Mouse (Mus musculus): ENCODE data around the gene Lman2l.

Lman2l gene

DNA sequence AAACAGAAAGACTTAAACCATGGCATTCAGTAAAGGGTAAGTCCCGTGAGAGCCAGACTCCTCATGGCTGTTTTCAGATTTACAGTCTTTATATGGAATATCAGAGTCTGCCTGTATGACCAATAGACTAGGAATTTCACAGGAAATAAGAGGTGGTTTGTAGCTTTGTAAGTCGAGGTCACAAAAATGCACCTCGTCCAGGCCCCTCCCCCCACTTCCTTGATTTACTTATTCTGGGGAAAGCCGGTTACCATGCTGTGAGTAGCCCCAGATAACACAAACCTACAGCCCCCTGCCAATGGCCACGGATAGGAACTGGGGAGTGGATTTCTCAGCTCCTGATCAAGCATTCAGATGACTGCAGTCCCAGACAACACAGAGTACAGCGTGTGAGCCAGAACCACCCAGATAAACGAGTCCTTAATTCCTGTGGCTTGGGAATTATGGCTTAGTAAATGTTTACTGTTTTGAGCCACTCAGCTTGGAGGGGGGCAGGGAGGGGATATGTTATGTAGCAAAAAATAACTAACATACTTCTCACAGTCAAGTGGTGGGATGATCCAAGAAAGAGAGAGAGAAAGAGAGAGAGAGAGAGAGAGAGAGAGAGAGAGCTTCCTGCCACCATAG is 12.4 kb upstream of the Lman2l start:
- no peak for DNase-seq

DNA sequence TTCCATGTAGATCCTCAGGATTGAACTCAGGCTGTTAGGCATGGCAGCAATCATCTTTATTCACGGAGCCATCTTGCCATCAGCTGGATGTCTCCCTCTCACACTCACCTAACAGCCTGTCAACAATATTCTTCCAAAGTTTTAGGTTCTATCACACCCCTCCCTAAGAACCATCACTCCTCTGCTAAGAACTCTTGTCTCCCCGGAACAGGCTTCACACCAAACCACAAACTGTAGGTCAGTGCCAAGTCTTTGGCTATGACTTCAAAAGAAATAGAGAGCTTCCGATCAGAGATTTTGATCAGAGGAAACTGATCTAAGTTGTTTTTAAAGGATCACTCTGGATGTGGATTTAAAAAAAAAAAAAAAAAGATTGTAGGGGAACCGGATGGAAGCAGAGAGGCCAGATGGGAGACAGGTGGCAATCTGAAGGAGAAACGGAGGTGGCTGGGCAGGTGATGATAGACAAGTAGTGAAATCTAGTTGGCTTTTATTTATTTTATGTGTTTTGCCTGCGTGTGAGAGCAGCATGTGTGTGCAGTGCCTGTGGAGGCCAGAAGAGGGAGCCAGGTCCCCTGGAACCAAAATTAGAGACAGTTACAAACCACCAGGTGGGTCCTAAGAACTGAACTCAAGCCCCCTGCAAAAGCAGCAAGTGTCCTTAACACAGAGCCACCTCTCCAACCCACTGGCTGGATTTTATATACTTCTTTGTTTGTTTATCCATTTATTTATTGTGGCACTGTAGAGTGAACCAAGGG is 9.2 kb upstream of the Lman2l start:
- DNase-seq: peak in 1 of 2 experiments; percentile 13

DNA sequence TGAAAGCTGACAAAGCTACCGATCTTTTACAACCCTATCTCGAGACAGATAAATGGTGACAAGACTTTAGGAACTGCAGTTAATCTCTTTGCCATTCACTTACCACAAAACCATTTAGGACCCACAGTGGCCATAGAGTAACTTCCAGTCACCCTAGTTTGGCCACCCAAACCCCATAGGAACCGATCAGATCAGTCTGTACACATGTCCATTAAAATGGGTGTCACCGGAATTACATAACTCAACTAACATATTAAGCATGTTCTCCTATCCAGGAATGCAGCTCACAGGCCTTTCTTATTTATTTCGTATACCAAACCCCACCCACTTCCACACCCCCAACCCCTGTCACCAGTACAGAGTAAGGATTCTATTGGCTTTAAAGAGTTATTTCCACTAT is 1.8 kb upstream of the Lman2l start:
- DNase-seq: no peak

DNA sequence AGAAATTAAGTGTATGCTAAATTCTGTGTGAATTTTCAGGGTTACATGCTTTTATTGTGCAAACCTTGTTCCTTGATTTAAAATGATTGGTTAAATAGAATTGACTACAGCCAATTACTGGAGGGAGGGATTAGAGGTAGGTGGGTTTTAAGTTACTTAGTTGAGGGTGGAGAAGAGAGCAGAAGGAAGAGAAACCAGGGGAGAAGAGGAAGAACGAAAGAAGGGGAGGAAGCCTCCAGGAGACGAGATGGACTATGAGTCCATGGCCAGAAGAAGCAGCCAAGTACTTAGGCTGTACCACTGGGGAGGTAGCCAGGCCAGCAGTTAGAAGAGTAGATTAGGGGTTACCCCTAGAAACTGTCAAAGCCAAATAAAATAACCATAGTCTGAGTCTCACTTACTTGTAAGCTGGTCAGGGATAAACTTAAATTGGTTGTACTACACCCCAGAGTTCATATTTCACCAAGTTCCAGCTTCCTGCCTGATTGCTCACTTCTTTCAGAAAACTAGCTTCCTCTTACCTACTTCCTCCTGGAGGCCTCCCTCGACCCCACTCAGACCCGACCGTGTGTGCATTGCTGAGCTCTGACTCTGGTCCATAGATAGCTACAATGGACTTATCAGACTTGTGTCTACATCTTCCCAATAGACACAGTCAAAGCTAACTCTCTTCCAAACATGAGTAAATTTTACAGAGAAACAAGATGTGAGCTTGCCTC is 1.2 kb upstream of the Lman2l start:
- DNase-seq: no peak

DNA sequence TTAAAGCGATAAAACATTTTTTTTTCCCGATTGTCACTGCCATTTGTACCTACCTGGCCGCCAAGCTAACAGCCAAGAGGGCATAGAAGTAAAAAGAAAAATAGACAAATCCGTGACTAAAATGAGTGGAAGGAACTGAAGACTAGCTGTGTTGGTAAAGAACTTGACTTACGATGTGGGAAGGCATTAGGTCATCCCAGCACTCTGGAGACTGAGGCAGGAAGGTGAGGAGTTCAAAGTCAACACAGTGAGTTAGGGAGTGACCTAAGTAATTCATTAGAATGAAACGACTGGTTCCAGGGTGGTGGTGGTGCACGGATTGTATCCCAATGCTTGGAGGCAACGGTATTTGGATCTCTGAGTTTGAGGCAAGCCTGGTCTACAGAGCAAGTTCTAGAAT is 437 bp upstream of the Lman2l start:
- no peak for DNase-seq

DNA sequence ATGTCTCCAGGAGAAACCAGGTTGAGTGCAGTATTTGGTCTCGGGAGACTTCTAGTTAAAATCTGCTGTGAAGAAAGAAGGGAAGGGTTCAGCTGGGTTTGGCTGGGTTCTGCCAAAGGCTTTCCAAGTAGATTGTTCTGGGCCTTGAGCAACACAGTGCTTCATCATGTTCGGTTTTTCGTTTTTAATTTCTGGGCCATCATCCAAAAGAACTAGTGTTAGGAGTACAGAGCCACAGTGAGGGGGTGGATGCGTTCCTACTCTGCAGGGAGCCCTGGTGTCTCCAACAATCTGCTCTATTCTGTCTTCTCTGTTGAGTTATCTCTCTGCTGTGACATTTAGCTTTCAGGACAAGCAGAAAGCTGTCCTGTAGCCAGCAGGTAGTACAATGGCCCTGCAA is 4.0 kb downstream of the Lman2l start:
- DNase-seq: no peak

DNA sequence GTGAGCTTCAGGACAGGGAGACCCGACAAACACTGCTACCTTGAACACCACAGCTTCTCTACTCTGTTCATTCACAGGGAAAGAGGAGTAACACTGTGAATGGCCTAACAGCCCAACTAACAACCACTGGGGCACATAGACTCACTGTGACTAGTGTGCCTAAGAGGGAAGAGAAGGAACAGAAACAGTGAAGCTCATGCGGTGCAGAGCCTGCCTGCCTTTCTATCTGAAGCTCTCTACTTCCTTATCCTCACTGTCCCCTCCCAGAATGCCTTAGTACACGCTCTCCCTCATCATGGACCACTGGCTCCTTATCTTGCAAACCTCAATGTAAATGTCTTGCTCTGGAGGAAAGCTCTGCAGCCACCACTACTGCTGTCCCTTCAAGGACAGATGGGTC is 7.8 kb downstream of the Lman2l start:
- no peak for DNase-seq

DNA sequence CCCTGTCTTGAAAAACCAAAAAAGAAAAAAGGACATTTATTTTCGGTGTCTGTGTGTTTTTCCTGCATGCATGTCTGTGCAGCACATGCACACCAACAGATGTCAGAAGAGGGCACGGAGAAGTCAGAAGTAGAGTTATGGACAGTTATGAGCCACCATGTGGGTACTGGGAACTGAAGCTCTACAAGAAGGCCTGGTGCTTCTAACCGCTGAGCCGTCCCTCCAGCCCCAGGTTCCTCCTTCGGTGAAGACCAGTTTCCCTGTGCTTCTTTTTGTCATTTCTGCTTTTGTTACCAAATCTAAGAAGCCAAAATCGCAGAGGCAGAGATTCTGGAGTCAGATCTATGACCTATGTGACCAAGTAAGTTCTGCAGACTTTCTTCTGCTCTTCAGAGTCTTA is 8.6 kb downstream of the Lman2l start:
- DNase-seq: no peak

DNA sequence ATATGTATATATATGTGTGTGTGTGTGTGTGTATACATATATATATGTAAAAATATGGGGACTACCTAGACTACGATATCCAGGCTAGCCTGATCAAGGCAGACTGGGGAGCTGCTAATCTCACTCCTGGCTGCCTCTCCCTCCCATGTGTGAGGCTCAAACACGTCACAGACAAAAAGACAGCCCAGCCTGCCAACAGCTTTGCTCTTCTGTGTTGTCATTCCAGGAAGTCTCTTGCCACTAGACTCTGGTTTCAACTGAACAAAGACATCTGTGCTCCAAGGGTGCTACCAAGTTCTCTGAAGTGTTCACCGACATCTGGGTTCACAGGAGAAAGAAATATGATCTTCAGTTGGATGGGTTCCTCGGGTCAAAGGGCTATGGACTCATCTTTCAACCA is 10.0 kb downstream of the Lman2l start:
- DNase-seq: no peak

DNA sequence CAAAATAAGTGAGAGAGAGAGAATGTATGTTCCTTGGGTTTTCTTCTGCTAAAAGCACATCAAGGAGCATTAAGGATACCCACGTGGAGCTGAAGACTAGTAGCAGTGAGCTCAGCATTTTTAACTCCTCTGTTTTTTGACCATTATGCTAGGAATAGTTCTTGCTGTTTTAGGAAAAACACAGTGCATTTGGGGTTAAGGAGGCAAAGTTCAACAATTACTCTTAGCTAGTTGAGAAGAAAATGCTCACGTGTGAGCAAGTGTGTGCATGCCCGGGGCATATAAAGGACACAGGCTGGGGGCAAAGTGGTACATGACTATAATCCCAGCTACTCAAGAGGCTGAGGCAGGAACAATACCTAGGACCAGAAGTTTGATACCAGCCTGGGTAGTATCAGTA is 11.5 kb downstream of the Lman2l start:
- peak; percentile 16 to 41 for DNase-seq

DNA sequence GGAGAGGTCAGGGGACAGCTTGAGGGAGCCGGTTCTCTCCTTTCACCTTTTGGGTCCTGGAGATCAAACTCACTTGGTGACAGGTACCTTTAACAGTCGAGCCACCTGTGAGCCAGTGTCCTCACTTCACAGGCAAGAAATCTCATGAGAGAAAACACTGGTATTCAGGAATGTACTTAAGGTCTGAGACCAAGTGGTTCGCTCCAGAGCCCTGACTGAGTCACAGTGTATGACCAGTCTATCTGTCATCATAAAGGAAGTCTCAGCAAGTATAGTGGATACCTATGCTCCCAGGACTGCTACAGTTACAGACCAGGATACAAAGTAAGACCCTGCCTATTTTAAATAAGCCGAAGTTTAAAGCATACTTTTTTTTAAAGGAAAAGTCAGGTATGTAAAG is 12.1 kb downstream of the Lman2l start:
- DNase-seq: no peak

DNA sequence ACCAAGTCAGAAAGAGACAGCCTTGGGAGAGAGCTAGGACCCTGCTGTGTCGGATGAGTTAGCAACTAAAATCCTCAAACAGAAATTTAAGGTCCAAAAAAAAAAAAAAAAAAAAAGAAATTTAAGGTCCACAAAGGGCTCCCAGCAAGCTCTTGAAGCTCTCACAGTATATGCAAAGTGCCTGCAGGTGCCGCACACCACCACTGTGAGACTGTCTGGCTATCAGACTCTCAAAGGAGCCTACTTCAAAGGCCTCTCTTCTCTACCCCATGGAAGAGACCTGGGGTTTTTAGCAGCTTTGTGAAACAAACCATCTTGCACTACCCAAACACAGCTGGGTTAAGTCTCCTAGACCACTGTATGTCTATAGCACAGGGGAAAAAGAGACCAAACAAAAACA is 15.6 kb downstream of the Lman2l start:
- no peak for DNase-seq

DNA sequence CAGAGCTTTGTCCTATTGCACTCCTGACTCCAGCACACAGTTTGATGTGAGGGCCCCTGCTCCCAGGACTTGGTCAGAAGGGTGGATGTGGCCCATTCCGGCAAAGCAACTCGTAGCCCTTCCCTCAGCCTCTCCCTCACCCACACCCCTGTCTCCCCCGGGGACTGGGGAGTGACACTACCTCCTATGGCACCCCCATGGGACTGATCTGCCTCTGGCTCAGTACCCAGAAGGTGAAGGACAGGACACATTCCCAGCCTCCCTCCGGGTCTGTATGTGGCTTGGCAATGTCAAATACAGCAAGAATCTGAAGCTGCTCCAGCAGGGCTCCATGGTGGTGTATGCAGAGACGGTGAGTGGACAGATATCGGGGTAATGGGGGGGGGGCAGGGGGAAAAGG is 40.5 kb downstream of the Lman2l start:
- DNase-seq: no peak

DNA sequence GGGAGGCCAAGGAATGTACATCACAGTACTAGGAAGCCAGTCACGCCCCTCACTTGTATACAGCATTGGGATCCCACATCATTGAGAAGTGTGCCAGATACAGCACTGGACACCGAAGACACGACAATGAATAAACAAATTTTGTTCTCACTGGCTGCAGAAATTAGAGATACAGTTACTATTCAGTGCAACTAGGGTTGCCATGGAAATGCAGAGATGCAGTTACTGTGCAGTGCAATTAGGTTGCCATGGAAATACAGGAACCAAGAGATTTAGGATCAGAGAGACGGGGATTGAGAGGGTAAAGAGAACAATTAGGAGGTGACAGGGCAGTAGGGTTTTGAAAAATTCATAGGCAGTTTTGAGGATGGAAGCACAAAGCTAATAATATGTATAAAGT is 43.6 kb downstream of the Lman2l start:
- no peak for DNase-seq

DNA sequence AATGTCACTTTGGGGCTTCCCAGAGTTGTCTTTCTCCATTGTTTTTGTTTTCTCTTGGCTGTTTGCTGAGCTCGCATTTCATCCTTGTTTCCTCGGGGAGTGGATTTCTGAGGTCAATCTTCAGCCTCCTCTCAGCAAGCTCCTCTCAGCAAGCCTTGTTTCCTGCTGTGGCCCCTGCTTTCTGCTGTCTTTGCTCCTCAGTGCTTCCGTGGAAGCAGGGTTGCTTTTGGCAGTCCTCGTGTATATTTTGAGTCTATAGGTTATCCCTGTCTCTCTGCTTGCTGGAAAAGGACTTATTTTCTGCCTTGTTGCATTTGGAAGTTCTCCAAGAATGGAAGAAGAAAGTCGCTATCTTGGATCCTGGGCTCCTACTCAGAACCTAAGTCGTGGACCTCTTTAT is 48.0 kb downstream of the Lman2l start:
- no peak for DNase-seq

DNA sequence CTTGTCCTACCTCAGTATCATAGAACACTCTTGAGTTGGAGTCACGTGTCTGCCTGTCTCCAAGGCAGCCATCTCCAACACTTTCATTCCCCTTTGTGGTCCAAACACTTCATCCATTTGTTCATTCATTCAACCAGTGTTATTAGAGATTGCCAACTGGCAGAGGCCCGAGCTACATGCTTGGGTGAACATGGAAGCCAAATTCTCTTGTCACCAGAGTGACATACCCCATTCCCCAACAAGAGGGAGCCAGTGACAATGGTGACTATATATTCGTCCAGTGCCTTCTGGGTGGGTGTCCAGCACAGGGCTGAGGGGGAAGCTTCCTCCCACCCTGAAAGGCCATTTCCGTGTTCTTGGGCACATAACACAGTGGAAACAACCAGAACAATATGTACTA is 65.5 kb downstream of the Lman2l start:
- no peak for DNase-seq

DNA sequence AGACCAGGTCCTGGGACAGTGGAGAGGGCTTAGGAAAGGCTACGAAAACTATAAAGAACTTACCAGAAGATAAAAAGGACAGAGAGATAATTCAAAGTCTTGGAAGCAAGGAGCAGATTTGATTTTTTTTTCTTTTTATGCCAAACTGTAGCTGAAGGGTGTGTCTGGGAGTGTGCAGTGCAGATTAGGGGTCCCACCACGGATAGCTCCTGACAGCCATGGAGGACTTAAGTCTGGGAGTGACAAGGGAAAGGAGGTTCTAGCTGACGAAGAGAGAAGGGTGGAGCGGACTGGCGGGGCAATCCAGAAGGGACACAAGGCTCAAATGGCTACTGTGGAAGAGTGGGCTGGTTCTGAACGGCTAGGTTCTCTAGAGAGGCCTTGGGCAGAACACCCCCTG is 66.2 kb downstream of the Lman2l start:
- DNase-seq: no peak

DNA sequence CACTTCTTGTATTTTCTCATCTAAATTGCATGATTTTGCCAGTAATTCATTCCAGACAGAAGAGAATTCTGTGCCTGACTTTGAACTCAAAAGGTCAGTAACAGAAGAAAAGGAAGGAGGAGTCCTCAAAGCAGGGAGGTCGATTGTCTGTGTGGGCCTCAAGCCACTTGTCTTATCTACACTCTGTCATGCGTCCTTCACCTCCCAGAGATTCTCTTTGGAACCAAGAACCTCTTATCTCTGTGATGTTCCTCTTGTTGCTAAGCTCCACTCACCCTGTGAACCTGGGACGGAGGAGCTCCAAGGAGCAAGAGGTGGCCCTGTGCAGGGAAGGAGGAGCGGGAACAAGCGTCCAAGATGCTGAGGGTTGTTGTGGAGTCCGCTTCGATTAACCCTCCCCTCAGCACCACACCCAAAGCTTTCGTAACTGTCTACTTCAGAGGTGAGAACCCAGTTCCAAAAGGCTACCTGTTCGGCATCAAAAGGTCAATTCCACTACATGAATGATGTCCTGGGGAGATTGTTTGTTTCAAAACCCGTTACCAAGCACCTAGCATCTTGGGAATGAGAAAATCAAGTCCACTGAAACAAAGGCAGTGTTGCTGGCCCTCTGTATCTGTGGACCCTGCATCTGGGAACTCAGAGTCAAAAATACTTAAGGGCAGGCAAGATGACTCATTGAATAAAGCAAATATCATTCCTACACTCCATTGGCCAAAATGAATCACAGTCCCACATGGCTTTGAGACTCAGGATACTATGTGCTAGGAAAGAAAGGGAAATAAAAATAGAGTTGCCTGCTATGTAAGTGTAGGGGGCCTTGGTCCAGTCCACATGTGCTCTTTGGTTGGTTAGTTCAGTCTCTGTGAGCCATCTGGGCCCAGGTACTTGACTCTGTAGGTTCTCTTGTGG is 72.9 kb downstream of the Lman2l start, which contains the start of gene Fer1l5:
Gene Fer1l5 (plus strand): TSS at position 358 of the 912 bp plus-strand sequence.
- DNase-seq: no peak

DNA sequence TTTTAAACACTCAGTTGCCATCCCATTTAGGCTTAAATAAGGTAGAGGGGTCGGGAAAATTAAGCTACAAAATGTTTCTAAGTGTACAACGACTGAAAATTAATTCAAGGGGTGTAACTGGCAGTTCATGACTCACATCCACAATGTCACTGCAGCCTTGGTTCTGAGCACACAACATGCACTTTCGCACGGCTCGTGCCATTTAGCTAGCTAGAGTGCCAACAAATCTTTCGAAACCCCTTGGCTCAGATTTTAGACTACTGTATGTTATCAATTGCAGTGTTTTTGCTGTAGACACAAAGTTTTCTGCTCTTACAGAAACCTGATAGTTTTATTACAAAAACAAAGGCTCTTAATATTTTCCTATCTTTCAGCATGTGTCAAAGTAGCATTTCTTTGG is 74.2 kb downstream of the Lman2l start:
- no peak for DNase-seq

Measured in kidney, adult 8-10 months (tissue).